Mouse (Mus musculus) lung, postnatal 0 days (tissue): ENCODE results near the gene Rbfox1.

ENCODE experiments used
- CTCF ChIP-seq: IDR thresholded peaks from 2 replicates; pipeline ENCODE4 v1.5.1; 2016; ENCODE audit warnings: antibody characterized with exemption, mild to moderate bottlenecking
- EP300 ChIP-seq: IDR thresholded peaks from 2 replicates; pipeline ENCODE4 v1.6.1; 2016; ENCODE audit warnings: antibody characterized with exemption, mild to moderate bottlenecking, control low read depth

- TF ChIP-seq CTCF: no peak
- TF ChIP-seq EP300: no peak
Observed at GRCm38 (mm10) chr16:6616526-6616925, 731.4 kb downstream of the Rbfox1 start.
